Mouse (Mus musculus) cortical plate, adult 2 months (tissue): ENCODE results near the gene Prdm1.

Source experiments
- CTCF ChIP-seq: fragments of 200-500 bp; IDR thresholded peaks from 2 replicates; pipeline ENCODE4 v1.5.1; 2011; ENCODE audit warnings: mild to moderate bottlenecking, control low read depth, low read length; ENCODE audit not compliant: insufficient read depth; ENCODE audit errors: extremely low read depth
- POLR2A ChIP-seq: fragments of 200-500 bp; IDR thresholded peaks from 2 replicates; pipeline ENCODE4 v1.6.1; 2011; ENCODE audit warnings: mild to moderate bottlenecking, low read length, control low read depth; ENCODE audit not compliant: insufficient read depth; ENCODE audit errors: extremely low read depth

DNA sequence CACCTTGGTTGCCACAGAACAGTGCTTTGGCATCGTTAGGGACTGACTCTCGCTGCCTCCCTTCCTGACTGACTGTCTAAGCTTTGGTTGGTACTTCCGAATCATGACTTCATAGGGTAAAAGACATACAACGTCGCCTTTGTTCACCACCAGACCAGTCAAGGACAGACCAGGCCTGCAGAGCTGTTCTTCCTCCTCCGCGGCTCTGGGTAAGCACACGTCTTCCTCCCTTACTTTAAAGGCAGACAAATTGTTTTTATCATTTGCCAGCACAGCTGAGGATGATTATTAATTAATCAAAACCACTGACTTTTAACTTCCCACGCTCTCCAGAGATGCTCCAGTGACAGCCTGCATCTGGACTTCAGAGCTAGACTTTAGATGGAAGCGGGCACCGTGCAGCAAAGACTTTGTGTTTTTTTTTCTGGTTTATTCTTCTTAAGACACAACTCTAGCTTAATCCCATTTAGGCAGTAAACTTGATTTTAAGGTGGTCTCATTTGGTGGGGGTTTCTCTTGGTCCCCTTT is 139.5 kb downstream of the Prdm1 start:
- TF ChIP-seq POLR2A, result no peak
- no peak for TF ChIP-seq CTCF
